Mouse (Mus musculus) hindbrain, embryonic 16.5 days (tissue): Measurements from ENCODE around the gene Fxyd2. TPM values are rescaled to one million over a fixed set of nuclear protein-coding genes. Genes with fewer than 3 reads are reported as not detected.

ENCODE experiments used
- ATAC-seq: fragments of 200-750 bp; cut with Nextera tagmentation; 2 replicates; pipeline ENCODE4 v1.8.0; 2017; ENCODE audit warnings: moderate TSS enrichment, moderate library complexity
- H3K27ac ChIP-seq: fragments of 300-500 bp; sonication (generic); 2 replicates; pipeline ENCODE4 v1.5.1; 2014; ENCODE audit warnings: low read depth, mild to moderate bottlenecking, control low read depth, low read length, moderate library complexity
- H3K27me3 ChIP-seq: fragments of 300-500 bp; sonication (generic); replicated peaks from 2 replicates; pipeline ENCODE4 v1.6.1; 2014; ENCODE audit warnings: low read length; ENCODE audit not compliant: control insufficient read depth, insufficient read depth
- H3K36me3 ChIP-seq: fragments of 300-500 bp; sonication (generic); 2 replicates; pipeline ENCODE4 v1.6.1; 2014; ENCODE audit warnings: mild to moderate bottlenecking, low read length, moderate library complexity, mixed read lengths; ENCODE audit not compliant: control insufficient read depth, insufficient read depth
- H3K4me1 ChIP-seq: fragments of 300-500 bp; sonication (generic); 2 replicates; pipeline ENCODE4 v1.6.1; 2014; ENCODE audit warnings: low read depth, low read length; ENCODE audit not compliant: control insufficient read depth, insufficient read depth
- H3K4me2 ChIP-seq: fragments of 300-500 bp; sonication (generic); 2 replicates; pipeline ENCODE4 v1.6.1; 2014; ENCODE audit warnings: mild to moderate bottlenecking, low read length, control low read depth, moderate library complexity
- H3K4me3 ChIP-seq: fragments of 300-500 bp; sonication (generic); 2 replicates; pipeline ENCODE4 v1.5.1; 2014; ENCODE audit warnings: mild to moderate bottlenecking, low read length, control low read depth, moderate library complexity
- H3K9ac ChIP-seq: fragments of 300-500 bp; sonication (generic); 2 replicates; pipeline ENCODE4 v1.6.1; 2014; ENCODE audit warnings: low read depth, mild to moderate bottlenecking, control low read depth, low read length, moderate library complexity
- H3K9me3 ChIP-seq: fragments of 300-500 bp; sonication (generic); 2 replicates; pipeline ENCODE4 v1.6.1; 2014; ENCODE audit warnings: mild to moderate bottlenecking, low read length, moderate library complexity; ENCODE audit not compliant: control insufficient read depth
- WGBS: fragments of 180-500 bp; shearing (Covaris S2); extraction: QIAGEN DNeasy Blood & Tissue Kit; methylation state at CpG from one replicate; pipeline ENCODE4 v1.1.7; 2014; 5-methylcytosine and 5-hydroxymethylcytosine counted together
- polyA plus RNA-seq: library from polyadenylated mRNA; unstranded; fragments of >200 nt; fragmentation: Nextera tagmentation; extraction: Ambion mirVana; gene quantifications from 2 replicates; pipeline ENCODE4 v1.2.1, GENCODE M21; 2015

Fxyd2 gene
- polyA plus RNA-seq, 1 experiment from 2014 or later, result 15.7 TPM

- 89% methylated on average over 6 of the region's 6 CpGs for WGBS
- Histone ChIP-seq H3K4me1 (peaks cover 29% of the 10 kb centered on the region), H3K9me3 (no peaks in the 10 kb centered on the region), H3K27ac (no peak overlapping the region), H3K36me3 (no peaks in the 10 kb centered on the region), H3K4me3 (no peak overlapping the region), H3K4me2 (no peak overlapping the region), H3K27me3 (no peaks in the 10 kb centered on the region), H3K9ac (no peak overlapping the region)
- ATAC-seq, result no peak
Observed at GRCm38 (mm10) chr9:45383883-45384282, 15.6 kb upstream of the Fxyd2 start.

GRCm38 (mm10) chr9:45386698-45387097, 12.8 kb upstream of the Fxyd2 start:
- 86% methylated on average over 5 of the region's 5 CpGs for WGBS
- Histone ChIP-seq H3K4me2 (no peak overlapping the region), H3K27me3 (no peaks in the 10 kb centered on the region), H3K4me3 (no peak overlapping the region), H3K9me3 (no peaks in the 10 kb centered on the region), H3K27ac (no peak overlapping the region), H3K4me1 (peaks cover 8% of the 10 kb centered on the region; the same call in 1 of the 2 replicates), H3K36me3 (no peaks in the 10 kb centered on the region), H3K9ac (no peak overlapping the region)
- no peak for ATAC-seq

GRCm38 (mm10) chr9:45388385-45388994, 11.0 kb upstream of the Fxyd2 start:
- H3K36me3 ChIP-seq, result peaks cover 6% of the 10 kb centered on the region
- ATAC-seq, result peak; percentile 77; the same call in 1 of the 2 replicates
- no peak overlapping the region for H3K9ac ChIP-seq
- H3K4me2 ChIP-seq, result no peak overlapping the region
- H3K27ac ChIP-seq, result no peak overlapping the region
- no peaks in the 10 kb centered on the region for H3K27me3 ChIP-seq
- WGBS, result 44% methylated on average over 12 of the region's 12 CpGs
- no peaks in the 10 kb centered on the region for H3K9me3 ChIP-seq
- no peaks in the 10 kb centered on the region for H3K4me1 ChIP-seq
- no peak overlapping the region for H3K4me3 ChIP-seq

- WGBS, result 85% methylated on average over 8 of the region's 8 CpGs
- H3K36me3 ChIP-seq, result peaks cover 12% of the 10 kb centered on the region
- H3K27ac ChIP-seq, result no peak overlapping the region
- no peaks in the 10 kb centered on the region for H3K4me1 ChIP-seq
- no peak overlapping the region for H3K4me3 ChIP-seq
- H3K9ac ChIP-seq, result no peak overlapping the region
- no peaks in the 10 kb centered on the region for H3K27me3 ChIP-seq
- H3K9me3 ChIP-seq, result no peaks in the 10 kb centered on the region
- no peak overlapping the region for H3K4me2 ChIP-seq
- no peak for ATAC-seq
Observed at GRCm38 (mm10) chr9:45389596-45389995, 9.9 kb upstream of the Fxyd2 start.

DNA sequence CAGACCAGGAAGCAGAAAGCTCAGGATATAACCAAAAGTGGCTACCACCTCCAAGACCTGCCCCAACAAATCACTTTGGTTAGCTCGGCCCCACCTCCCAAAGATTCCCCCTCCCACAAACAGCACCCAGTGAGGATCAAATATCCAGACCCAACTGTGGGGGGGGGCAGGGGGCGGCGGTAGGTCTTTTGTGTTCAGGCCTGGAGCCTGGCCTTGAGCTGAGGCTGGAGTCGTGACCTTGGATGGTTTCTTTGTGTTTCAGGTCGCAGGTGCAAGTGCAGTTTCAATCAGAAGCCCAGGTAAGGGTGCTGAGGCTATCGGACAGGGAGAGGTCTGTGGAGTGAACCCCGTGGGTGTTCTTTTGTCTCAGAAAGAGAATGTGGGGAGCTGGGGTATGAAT, 8.2 kb upstream of the Fxyd2 start:
- Histone ChIP-seq H3K4me2 (no peak overlapping the region), H3K9ac (no peak overlapping the region), H3K4me3 (no peak overlapping the region), H3K9me3 (no peaks in the 10 kb centered on the region), H3K27ac (no peak overlapping the region), H3K4me1 (no peaks in the 10 kb centered on the region), H3K36me3 (peaks cover 23% of the 10 kb centered on the region), H3K27me3 (no peaks in the 10 kb centered on the region)
- whole genome bisulfite sequencing, result 80% methylated on average over 7 of the region's 7 CpGs
- ATAC-seq, result no peak

- WGBS, result 91% methylated on average over 6 of the region's 6 CpGs
- Histone ChIP-seq H3K36me3 (peaks cover 26% of the 10 kb centered on the region), H3K9me3 (no peaks in the 10 kb centered on the region), H3K9ac (no peak overlapping the region), H3K4me1 (no peaks in the 10 kb centered on the region), H3K4me2 (no peak overlapping the region), H3K4me3 (no peak overlapping the region), H3K27me3 (no peaks in the 10 kb centered on the region), H3K27ac (no peak overlapping the region)
- no peak for ATAC-seq
Observed at GRCm38 (mm10) chr9:45395218-45395617, 4.3 kb upstream of the Fxyd2 start.

DNA sequence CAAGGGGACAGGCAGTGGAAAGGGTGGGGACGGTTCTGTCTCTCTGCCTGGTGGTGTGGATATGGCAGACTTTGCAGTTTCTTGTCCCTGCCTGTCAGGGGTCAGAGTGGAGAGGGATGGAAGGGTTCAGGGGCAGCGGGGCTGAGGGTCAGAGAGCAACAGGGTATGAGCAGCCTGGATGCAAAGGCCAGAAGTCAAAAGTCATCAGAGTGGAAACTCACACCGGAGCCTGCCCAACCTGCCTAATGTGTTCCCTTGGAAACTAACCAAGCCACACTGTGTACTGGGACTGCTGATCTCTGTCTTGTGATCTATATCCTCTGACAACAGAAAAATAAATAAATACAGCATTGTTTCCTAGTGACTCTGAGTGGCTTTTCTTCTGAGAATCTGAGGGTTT, 3.7 kb upstream of the Fxyd2 start:
- 71% methylated on average over 3 of the region's 3 CpGs for WGBS
- H3K4me1 ChIP-seq, result no peaks in the 10 kb centered on the region
- H3K9me3 ChIP-seq, result no peaks in the 10 kb centered on the region
- H3K27ac ChIP-seq, result no peak overlapping the region
- H3K27me3 ChIP-seq, result no peaks in the 10 kb centered on the region
- ATAC-seq, result no peak
- H3K36me3 ChIP-seq, result peaks cover 26% of the 10 kb centered on the region
- H3K9ac ChIP-seq, result no peak overlapping the region
- no peak overlapping the region for H3K4me3 ChIP-seq
- H3K4me2 ChIP-seq, result no peak overlapping the region

DNA sequence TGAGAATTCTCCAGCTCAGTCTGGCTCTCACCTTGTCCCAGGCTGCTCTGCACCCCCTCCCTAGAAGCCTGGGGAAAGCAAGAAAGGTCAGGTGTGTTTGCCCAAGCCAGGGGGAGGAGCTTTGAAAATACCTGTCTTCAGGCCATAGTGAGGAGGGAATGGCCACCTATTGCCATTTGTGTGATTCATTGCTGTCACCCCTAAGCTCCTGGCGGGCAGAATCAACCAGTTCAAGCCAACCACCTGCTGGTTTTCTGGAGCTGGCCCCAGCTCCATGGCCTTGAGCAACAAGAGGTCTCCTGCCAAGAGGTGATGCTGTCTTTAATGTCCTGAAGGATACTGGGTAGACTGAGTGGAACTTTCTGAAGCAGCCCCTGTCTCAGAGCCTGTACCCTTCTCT, 1.1 kb upstream of the Fxyd2 start:
- Histone ChIP-seq H3K4me3 (no peak overlapping the region), H3K4me1 (no peaks in the 10 kb centered on the region), H3K9me3 (no peaks in the 10 kb centered on the region), H3K27ac (no peak overlapping the region), H3K27me3 (no peaks in the 10 kb centered on the region), H3K36me3 (peaks cover 20% of the 10 kb centered on the region), H3K9ac (no peak overlapping the region), H3K4me2 (no peak overlapping the region)
- no peak for ATAC-seq
- 40% methylated on average over 1 of the region's 1 CpGs for WGBS

- no peak overlapping the region for H3K4me2 ChIP-seq
- H3K4me3 ChIP-seq, result no peak overlapping the region
- WGBS, result 52% methylated on average over 4 of the region's 4 CpGs
- no peaks in the 10 kb centered on the region for H3K4me1 ChIP-seq
- H3K27ac ChIP-seq, result no peak overlapping the region
- no peak overlapping the region for H3K9ac ChIP-seq
- no peaks in the 10 kb centered on the region for H3K36me3 ChIP-seq
- no peak for ATAC-seq
- H3K9me3 ChIP-seq, result no peaks in the 10 kb centered on the region
- no peaks in the 10 kb centered on the region for H3K27me3 ChIP-seq
Observed at GRCm38 (mm10) chr9:45401851-45402250, 2.4 kb downstream of the Fxyd2 start.

DNA sequence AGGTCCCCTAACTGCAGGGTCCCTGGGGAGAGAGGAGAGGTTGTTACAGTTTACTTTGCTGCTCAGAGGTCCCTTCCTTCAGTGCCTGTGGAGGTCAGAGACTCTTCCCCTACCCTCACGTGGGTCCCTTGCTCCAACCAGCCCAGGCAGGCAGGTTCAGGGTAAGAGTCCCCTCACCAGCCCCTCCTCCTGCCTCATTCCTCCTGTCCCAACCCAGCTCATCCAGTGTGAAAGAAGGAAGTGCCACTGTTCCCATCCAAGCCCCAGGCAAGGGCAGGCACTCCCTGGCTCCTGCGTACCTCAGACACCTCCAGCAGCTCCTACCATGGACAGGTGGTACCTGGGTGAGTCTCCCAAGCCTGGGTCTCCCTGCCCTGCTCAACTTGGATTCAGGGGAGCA, 3.5 kb downstream of the Fxyd2 start:
- WGBS, result 58% methylated on average over 2 of the region's 2 CpGs
- ATAC-seq, result no peak
- no peak overlapping the region for H3K4me3 ChIP-seq
- no peak overlapping the region for H3K27ac ChIP-seq
- no peak overlapping the region for H3K9ac ChIP-seq
- no peaks in the 10 kb centered on the region for H3K9me3 ChIP-seq
- no peaks in the 10 kb centered on the region for H3K27me3 ChIP-seq
- H3K4me1 ChIP-seq, result peaks cover 2% of the 10 kb centered on the region; the same call in 1 of the 2 replicates
- no peak overlapping the region for H3K4me2 ChIP-seq
- no peaks in the 10 kb centered on the region for H3K36me3 ChIP-seq
